Mouse (Mus musculus): Measurements from ENCODE around the gene Kcnn1.

DNA sequence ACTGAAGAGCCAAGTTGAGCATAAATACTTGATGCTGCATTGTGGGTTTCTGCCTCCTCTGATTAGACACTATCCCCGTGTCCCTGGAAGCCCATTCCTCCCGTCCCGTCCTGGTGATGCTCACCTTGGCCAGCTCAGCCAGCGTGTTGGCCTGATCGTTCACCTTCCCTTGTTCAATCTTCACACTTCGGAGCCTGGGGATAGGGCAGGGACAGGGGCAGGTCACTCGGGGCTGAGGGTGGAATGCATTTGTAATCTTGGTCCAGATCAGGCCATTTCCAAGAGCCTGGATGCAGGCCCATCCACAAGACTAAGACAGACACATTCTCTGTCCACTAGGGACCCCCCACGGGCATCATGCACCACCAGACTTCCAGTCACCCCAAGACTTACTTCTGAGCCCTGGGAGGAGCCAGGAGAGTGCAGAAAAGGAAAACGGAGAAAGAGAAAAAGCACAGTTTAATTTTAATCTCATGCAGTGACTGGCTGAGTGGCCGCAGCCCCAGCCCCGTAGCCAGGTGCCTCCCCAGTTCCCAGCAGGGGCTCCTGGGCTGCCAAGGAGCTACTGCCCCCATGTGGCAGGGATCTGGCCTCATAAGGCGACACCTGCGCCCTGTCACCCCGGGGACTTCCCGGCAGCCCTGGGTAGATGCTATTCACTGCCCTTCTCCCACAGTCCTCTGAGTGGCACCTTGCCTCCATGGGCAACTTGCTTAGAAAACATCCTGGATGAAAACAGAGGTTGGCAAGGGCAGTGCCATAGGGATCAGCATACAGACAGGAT, 16.5 kb downstream of the Kcnn1 start:
- TF ChIP-seq POLR2A (IDR thresholded peaks at IDR 0.05; ENCODE audit: control insufficient read depth, low read depth, low read length) (no peak), CTCF (IDR thresholded peaks at IDR 0.05; ENCODE audit: control insufficient read depth, insufficient read depth, insufficient replicate concordance, low read depth, low read length) (no peak)
